Mouse (Mus musculus) neutrophil, adult 5-6 weeks (primary cell): Measurements from ENCODE around the gene Cyb5r3. TPM values are rescaled to one million over a fixed set of nuclear protein-coding genes. Genes with fewer than 3 reads are reported as not detected.

ENCODE experiments used
- ATAC-seq: fragments of 151-379, 151-347 bp; 2 replicates; pipeline ENCODE4 v1.8.0; 2017; ENCODE audit warnings: mild to moderate bottlenecking, moderate TSS enrichment; ENCODE audit not compliant: insufficient number of reproducible peaks, poor library complexity, low FRiP score, severe bottlenecking; ENCODE audit errors: extremely low read depth
- total RNA-seq: library from RNA; stranded (forward); fragments of 200-1000 nt; gene quantifications from 2 replicates; pipeline ENCODE4 v1.2.3, GENCODE M21; 2017

Gene Cyb5r3
- total RNA-seq, 1 experiment from 2014 or later = 30.8 TPM

DNA sequence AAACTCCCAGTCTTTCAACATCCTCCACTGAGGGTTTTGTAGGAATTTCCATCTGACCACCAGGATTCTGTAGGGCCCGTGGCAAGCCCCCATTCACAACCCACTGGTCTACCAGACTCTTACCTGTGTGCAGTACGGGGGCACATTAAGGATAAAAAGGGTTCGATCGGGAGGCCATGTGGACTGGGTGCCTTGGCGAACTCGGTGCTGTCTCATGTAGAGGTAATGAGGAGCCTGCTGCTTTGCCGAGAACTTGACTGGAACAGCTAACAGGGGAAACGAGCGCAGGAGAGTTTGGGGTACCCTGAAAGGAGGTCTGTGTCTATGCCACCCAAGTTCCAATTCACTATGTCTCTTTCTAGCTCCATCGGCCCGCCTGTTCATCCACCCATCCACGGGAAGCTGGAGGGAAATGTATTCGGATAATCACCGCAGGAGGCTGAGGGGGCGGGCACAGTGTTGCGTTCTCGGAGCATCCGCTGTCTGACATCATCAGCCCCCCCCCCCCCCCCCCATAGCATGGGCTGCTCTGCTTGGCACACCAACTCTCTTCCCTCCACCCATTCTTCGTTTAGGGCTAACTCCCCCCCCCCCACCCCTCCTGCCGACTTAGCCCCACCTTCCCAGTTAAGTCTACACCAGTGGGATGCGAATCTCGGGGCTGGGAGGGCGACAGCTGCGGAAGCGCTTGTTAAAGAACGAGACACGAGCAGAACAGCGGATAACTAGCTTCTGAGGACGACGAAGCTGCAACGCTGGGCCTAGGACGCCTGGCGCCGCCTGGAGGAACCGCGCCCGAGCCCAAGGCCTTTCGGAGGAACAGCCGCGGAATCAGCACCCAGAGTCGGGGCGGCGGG lies 50.5 kb downstream of the Cyb5r3 start:
- ATAC-seq = no peak

DNA sequence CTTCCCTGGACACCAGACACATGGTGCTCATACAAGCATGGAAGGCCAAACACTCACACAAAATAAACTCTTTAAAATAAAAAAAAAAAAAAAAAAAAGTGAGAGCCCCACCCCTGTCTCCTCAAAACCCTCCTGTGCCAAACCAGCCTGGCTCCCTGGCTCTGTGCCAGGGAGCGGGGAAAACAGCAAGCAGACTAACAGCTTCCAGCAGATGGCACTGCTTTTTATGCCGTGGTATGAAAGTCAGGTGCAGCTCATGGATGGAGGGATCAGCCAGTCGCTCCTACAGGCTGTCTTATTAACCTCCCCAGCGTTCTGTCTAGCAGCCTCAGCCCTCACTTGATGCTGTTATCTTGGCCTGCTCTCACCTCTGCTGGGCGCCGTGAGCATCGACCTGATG lies 54.0 kb downstream of the Cyb5r3 start:
- no peak for ATAC-seq

DNA sequence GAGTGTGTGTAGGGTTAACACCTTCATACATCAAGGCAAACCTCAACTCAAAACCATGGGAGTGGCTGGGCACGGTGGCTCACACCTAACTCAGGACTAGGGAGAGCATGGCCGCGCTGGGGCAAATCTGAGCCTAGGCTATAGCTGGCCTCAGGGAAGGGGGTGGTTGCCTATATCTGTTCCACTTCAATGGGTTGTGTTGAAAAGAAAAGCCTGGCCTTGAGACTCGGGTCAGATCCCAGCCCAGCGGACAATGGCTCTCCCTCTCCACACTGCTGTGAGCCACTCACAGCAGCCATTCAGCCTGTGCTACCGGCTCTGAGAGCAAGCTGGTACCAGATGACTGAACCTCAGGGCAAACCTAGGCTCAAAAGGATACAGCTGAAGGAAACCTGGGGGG lies 57.3 kb downstream of the Cyb5r3 start:
- no peak for ATAC-seq

- no peak for ATAC-seq
Observed at GRCm38 (mm10) chr15:83114106-83114505, 58.3 kb downstream of the Cyb5r3 start.

DNA sequence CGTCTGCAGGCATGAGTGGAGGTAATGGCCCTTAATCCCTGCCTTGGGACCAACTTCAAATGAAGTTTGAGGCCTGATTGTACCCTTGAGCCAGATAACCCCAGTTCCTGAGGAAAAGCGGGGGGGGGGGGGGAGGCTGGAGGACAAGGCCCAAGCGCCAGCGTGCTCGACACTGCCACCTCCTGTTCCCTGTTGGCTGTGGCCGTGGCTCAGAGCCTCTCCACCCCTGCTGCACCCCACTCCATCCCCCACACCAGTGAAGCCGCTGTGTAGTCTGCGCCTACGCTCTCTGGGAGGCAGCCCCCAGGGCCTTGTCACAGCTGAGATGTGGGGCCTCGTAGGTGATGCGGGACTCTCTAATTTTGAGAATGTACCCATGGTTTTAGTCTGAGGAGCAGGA lies 59.5 kb downstream of the Cyb5r3 start:
- peak; percentile 24; the same call in 1 of the 2 replicates for ATAC-seq

GRCm38 (mm10) chr15:83111874-83112273 lies 60.5 kb downstream of the Cyb5r3 start:
- ATAC-seq = no peak

DNA sequence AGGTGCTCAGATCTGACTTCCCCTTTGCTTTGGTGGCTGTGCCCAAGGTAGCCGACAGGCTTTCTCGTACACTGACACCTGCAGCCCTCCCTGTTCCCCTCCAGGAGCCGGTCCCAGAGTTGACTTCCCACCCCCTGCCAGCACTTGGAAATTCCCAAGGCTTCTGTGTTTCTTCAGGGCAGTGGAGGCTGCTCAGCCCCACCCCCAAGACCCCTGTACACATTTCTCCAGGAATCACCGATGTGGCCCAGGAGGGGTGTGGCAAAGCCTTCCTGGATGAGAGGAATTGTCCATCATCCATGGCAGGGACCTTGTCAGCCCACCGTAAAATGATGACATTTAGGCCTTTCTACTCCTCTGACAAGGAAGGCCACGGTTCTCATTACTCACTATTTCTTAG lies 61.1 kb downstream of the Cyb5r3 start:
- ATAC-seq = no peak

GRCm38 (mm10) chr15:83107814-83108213 lies 64.6 kb downstream of the Cyb5r3 start:
- no peak for ATAC-seq

DNA sequence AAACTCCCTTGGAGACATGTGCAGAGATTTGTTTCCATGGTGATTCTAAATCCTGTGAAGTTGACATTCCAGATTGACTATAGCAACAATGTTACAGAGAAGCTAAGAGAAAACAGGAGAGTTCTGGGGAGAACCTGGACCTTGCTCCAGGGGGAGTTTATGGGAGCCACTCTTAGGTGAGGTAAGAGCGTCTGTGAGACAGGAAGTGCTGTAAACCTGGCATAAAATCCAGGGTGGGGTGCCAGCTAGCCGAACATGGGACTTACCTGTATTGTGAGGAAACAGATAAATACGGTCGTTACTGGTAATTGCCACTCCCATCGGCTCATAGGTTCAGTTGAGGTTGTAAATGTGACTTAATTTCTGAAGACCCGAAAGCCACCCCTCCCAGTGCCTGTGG lies 66.0 kb downstream of the Cyb5r3 start:
- ATAC-seq = no peak

Other genes with a start within 250 kb of the Cyb5r3 start
- gene Tcf20, start 184.7 kb downstream of the Cyb5r3 start, total RNA-seq = 138 TPM in 2 replicates
- gene Nfam1, start 139.3 kb downstream of the Cyb5r3 start, total RNA-seq = 242 and 249 TPM in 2 replicates
- 16.6 and 20.3 TPM in 2 replicates for gene Serhl, start 83.1 kb downstream of the Cyb5r3 start, total RNA-seq
- 41.4 and 43.3 TPM in 2 replicates for gene Rrp7a, start 49.8 kb downstream of the Cyb5r3 start, total RNA-seq
- gene Poldip3, start 23.2 kb downstream of the Cyb5r3 start, total RNA-seq = 115 and 129 TPM in 2 replicates
- gene A4galt, start 79.2 kb upstream of the Cyb5r3 start, total RNA-seq = not detected in 2 replicates
- 7.4 and 15.2 TPM in 2 replicates for gene Arfgap3, start 177.7 kb upstream of the Cyb5r3 start, total RNA-seq